Mouse (Mus musculus) megakaryocyte, embryonic 14.5 days (primary cell): ENCODE data around the gene Mogat2. TPM values are rescaled to one million over a fixed set of nuclear protein-coding genes. Genes with fewer than 3 reads are reported as not detected.

Source experiments
- H3K27me3 ChIP-seq: replicated peaks from 2 replicates; pipeline ENCODE3; 2012; ENCODE audit warnings: inconsistent platforms
- H3K36me3 ChIP-seq: replicated peaks from 2 replicates; pipeline ENCODE3; 2012; ENCODE audit warnings: low read length, inconsistent platforms, mixed read lengths
- H3K4me1 ChIP-seq: 2 replicates; pipeline ENCODE4 v1.6.1; 2012; ENCODE audit warnings: inconsistent platforms
- H3K4me3 ChIP-seq: replicated peaks from 2 replicates; pipeline ENCODE3; 2012; ENCODE audit warnings: moderate library complexity, mild to moderate bottlenecking, inconsistent platforms
- H3K9me3 ChIP-seq: 2 replicates; pipeline ENCODE4 v1.6.1; 2012; ENCODE audit warnings: inconsistent platforms
- FLI1 ChIP-seq: IDR thresholded peaks from 2 replicates; pipeline ENCODE4 v1.6.1; 2012; ENCODE audit warnings: low read length, inconsistent platforms, mixed read lengths
- GATA1 ChIP-seq: IDR thresholded peaks from 3 replicates; pipeline ENCODE4 v1.6.1; 2012; ENCODE audit warnings: mixed read lengths, low read length, inconsistent platforms, borderline replicate concordance
- polyA plus RNA-seq: library from polyadenylated mRNA; stranded (reverse); fragments of >175 nt; gene quantifications from 2 replicates; pipeline ENCODE4 v1.2.3, GENCODE M21; 2012; ENCODE audit warnings: low replicate concordance; ENCODE audit not compliant: insufficient read depth

Mogat2 gene
- polyA plus RNA-seq, 1 experiment: 0.34 TPM

DNA sequence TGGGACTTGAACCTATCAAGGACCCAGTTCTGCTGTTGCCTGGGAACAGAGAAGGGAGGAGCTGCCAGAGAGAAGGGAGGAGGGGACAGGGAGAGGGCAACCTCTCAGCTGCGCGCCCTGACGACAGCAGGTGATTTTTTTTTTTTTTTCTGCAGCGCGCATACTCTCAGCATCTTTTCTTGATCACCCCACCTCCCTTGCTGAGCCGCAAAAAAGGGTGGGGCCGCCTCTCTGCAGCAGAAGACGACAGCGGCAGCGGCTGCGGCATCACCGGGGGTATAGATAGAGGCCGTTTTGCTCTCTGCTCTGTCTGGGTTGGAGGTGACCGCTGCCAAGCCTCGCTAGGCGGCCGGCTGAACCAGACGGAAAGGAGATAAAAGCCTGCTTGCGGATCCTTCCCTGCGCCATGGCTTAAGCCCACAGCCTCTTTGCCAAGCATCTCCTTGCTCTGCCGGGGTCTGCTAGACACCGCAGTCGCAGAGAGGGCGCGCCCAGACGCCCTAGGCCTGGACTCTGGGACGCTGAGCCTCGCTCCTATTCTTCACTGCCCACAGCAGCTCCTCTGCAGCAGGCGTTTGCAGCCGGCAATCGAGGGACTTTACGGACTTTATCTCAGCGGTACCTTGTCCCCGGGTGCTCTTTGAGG lies 29.0 kb upstream of the Mogat2 start, which contains the start of gene Map6:
TSS of gene Map6 (plus strand) at position 197 of the 646 bp plus-strand sequence.
- Histone ChIP-seq H3K36me3 (no peaks in the 10 kb centered on the region), H3K4me1 (peaks cover 24% of the 10 kb centered on the region), H3K9me3 (no peaks in the 10 kb centered on the region), H3K27me3 (peaks cover 90% of the 10 kb centered on the region), H3K4me3 (peak within 1 kb of the TSS; percentile 69)
- no peak for TF ChIP-seq GATA1
- no peak for TF ChIP-seq FLI1

DNA sequence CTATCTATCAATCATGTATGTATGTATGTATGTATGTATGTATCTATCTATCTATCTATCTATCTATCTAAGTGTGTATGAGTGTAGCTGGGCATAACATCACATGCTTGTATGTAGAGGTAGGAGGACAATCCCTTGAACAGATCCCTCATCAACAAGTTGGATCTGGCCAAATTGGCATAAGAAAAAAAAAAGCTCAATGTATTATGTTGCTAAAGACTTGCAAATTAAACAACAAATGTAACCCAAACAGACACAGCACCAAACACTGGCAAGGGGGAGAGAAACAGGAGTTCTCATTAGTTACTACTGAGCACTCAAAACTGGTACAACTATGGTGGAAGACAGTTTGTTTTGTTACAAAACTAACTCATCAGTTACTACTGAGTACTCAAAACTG lies 26.2 kb upstream of the Mogat2 start:
- peaks cover 24% of the 10 kb centered on the region for H3K4me1 ChIP-seq
- TF ChIP-seq FLI1: no peak
- TF ChIP-seq GATA1: no peak
- H3K36me3 ChIP-seq: no peaks in the 10 kb centered on the region
- H3K9me3 ChIP-seq: peaks cover 4% of the 10 kb centered on the region
- peaks cover 83% of the 10 kb centered on the region for H3K27me3 ChIP-seq
- H3K4me3 ChIP-seq: no peak overlapping the region

DNA sequence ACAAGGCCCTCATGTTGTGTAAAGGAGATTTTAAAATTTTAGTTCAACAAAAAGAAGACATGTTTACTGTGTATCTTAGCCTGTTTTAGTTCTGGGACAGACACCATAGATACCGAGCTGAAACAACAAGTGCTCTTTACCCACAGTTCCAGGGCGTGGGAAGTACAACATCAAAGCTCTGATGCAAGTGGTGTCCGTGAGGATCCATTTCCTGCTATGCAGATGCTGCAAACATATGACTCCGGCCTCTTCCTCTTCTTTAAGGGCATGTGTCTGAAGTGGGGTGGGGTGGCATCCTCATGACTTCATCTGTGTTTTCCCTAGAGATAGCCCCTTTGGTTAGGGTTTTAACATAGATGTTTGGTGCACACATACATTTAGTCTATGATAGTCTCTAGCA lies 25.1 kb upstream of the Mogat2 start:
- H3K4me3 ChIP-seq: no peak overlapping the region
- H3K4me1 ChIP-seq: peaks cover 14% of the 10 kb centered on the region
- H3K36me3 ChIP-seq: no peaks in the 10 kb centered on the region
- peaks cover 78% of the 10 kb centered on the region for H3K27me3 ChIP-seq
- TF ChIP-seq GATA1 (no peak), FLI1 (no peak)
- H3K9me3 ChIP-seq: peaks cover 4% of the 10 kb centered on the region

DNA sequence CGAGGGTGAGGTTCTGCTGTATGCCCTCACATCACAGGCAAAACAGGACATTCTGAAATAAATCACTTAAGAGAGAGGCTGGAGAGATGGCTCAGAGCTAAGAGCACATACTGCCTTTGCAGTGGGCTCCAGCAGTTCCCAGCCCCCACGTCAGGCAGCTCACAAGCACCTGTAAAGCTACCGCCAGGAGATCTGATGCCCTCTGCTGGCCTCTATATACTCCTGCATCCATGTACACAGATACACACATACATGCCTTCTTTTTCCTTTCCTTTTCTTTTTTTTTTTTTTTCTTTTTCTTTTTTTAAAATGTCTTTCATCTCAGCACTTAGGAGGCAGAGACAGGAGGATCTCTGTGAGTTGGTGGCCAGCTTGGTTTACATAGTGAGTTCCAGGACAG lies 23.5 kb upstream of the Mogat2 start:
- H3K27me3 ChIP-seq: peaks cover 68% of the 10 kb centered on the region
- H3K9me3 ChIP-seq: peaks cover 4% of the 10 kb centered on the region
- no peaks in the 10 kb centered on the region for H3K36me3 ChIP-seq
- H3K4me1 ChIP-seq: no peaks in the 10 kb centered on the region
- TF ChIP-seq FLI1 (no peak), GATA1 (no peak)
- no peak overlapping the region for H3K4me3 ChIP-seq

DNA sequence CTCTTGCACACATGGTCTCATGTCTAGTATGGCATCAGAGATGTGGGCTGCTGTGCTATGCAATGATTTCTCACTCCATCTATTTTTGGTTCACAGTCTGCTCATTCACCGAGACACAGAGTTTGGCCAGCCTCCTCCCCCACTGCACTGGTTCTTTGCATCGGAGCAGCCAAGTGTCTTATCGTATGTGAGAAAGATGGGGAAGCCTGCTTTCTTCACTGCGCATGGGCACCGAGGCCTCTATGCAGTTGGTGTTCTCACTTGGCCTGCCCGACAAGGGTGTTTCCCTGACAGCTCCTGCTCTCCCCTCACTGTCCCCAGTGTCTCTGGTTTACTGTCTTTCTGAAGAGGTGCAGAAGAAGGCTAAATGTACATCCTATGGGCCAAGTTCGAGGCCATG lies 16.6 kb upstream of the Mogat2 start:
- Histone ChIP-seq H3K4me1 (no peaks in the 10 kb centered on the region), H3K4me3 (no peak overlapping the region), H3K9me3 (no peaks in the 10 kb centered on the region), H3K27me3 (peaks cover 71% of the 10 kb centered on the region), H3K36me3 (no peaks in the 10 kb centered on the region)
- TF ChIP-seq GATA1 (no peak), FLI1 (no peak)

DNA sequence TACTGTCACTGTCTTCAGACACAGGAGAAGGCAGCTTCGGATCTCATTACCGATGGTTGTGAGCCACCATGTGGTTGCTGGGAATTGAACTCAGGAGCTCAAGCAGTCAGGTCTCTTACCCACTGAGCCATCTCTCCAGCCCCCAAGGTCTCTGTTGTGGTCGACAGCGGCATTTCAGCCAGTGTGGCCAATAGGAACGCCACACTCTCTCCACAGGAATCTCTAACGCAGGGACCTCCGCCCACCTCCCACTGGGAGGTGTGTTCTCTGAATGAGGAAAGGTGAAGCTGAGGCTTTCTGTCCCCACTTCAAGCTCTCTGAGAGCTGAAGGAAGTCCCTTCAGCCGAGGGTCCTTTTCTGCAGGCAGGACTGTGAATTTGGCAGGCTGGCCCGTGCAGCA lies 12.0 kb upstream of the Mogat2 start:
- no peak overlapping the region for H3K4me3 ChIP-seq
- peaks cover 69% of the 10 kb centered on the region for H3K27me3 ChIP-seq
- no peak for TF ChIP-seq GATA1
- TF ChIP-seq FLI1: no peak
- H3K9me3 ChIP-seq: no peaks in the 10 kb centered on the region
- H3K36me3 ChIP-seq: no peaks in the 10 kb centered on the region
- peaks cover 12% of the 10 kb centered on the region for H3K4me1 ChIP-seq

DNA sequence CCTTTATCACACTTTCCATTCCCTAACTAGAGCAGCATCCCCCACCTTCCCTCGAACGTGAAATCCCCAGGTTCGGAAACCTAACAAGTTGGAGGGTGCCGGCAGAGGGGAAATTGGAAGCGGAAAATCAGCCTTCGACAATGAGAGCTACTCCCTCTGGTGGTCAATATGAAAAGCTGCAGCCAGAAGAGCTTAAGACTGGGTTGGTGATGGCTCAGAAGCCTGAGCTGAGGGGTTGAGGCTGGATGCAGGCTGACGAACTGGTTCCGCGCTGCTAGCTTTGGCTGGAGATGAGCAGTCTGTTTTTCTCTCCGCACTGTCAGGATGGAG lies 11.1 kb upstream of the Mogat2 start:
- H3K36me3 ChIP-seq: no peaks in the 10 kb centered on the region
- H3K27me3 ChIP-seq: peaks cover 68% of the 10 kb centered on the region
- no peak for TF ChIP-seq GATA1
- no peak for TF ChIP-seq FLI1
- no peaks in the 10 kb centered on the region for H3K9me3 ChIP-seq
- H3K4me1 ChIP-seq: peaks cover 12% of the 10 kb centered on the region
- peak overlapping the region; percentile 69 for H3K4me3 ChIP-seq

DNA sequence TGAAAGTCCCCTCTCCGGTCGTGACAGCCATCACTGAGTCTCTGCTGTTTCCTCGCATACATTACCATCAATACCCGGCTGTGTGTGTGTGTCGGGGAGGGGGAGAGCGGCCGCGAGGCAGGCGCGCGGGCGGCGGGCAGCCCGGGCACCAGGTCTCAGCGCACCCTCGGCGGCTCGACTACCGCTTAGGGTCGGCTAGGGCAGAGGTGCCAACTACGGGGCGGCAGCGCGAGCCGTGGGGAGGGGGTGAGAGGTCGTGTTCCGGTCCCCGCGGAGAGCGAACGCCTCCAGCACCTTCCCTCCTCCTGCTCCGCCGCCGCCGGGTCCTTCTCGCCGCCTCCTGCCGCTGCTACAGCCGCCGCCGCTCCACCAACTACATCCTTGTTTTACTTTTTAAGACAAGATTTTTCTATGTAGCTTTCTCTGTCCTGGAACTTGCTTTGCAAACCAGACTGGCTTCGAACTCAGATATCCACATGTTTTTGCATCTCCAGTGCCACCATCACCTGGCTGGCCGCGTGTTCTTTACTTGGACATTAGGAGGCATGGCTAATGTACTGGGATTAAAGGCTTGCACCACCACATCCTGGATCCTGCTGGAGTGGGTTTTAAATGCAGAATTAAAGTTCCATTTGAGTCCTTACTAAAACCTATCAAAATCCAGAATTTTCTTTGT lies 10.6 kb upstream of the Mogat2 start:
- peak overlapping the region; percentile 83 for H3K4me3 ChIP-seq
- H3K27me3 ChIP-seq: peaks cover 69% of the 10 kb centered on the region
- H3K36me3 ChIP-seq: no peaks in the 10 kb centered on the region
- H3K9me3 ChIP-seq: no peaks in the 10 kb centered on the region
- TF ChIP-seq GATA1 (no peak), FLI1 (no peak)
- H3K4me1 ChIP-seq: peaks cover 12% of the 10 kb centered on the region

DNA sequence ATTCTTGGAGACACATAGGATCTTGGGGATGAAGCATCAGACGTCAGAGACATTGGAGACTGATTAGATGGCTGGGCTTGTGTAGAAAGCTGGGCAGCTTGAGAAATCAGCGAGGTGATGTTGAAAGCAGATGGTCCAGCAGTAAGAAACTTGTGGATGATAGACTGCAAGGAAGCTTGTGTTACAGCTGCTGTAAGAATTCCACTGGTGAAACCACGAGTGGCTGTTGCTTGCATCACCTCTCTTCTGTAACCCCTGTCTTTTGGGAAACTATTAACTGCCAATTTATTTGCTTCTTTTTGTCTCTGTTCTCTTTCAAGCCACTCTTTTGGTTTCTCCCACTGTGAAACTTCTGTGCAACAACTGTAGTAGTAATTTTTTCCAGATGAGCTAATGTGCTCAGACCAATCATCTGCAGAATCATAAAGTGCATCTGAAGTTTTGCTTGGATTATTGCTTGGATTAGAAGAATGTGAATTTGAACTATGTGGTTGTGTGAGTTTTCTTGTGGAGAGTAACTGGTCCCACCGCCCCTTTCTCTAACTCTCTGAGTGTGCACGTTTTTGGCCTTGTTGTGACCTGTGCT lies 9.8 kb upstream of the Mogat2 start:
- TF ChIP-seq FLI1 (no peak), GATA1 (no peak)
- Histone ChIP-seq H3K36me3 (no peaks in the 10 kb centered on the region), H3K4me1 (peaks cover 12% of the 10 kb centered on the region), H3K4me3 (no peak overlapping the region), H3K9me3 (no peaks in the 10 kb centered on the region), H3K27me3 (peaks cover 66% of the 10 kb centered on the region)

DNA sequence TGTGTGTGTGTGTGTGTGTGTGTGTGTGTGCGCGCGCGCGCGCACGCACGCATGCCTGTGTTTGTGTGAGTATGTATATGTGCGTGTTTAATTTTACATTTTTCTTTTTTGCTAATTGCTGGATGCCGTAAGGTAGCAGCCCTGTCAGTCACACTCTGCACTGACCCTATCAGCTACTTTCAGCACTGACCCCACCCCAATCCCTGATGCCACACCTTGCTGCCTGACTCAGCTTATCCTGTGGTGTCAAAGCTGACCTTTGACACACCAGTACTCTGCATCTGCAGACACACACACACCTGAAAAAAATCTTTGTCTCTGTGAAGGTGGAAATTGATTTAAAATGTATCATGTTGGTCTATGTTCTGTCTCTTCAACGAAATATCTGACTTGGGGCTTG lies 3.7 kb upstream of the Mogat2 start:
- Histone ChIP-seq H3K4me1 (peaks cover 9% of the 10 kb centered on the region), H3K4me3 (no peak overlapping the region), H3K9me3 (no peaks in the 10 kb centered on the region), H3K27me3 (peaks cover 59% of the 10 kb centered on the region), H3K36me3 (no peaks in the 10 kb centered on the region)
- TF ChIP-seq FLI1 (no peak), GATA1 (no peak)
